Mouse (Mus musculus): ENCODE results near the gene Mnat1.

DNA sequence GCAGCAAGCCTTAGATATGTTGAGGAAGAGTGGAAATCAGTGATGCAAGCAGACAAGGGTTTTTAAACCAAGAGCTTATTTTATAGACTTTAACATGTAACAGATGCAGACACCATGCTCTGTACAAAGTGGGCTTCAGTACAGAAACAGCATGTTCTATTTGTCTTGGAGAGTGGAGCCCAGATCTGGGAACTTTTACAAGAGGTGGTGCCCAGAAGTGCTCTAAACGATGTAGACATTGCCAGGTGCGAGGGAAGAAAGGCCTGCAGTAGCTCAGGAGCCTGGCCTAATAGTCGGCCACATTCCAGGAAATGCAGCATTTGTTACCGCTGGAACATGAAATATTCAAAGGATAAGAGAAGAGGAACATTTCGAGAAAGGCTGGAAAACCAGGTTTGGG, 122.2 kb downstream of the Mnat1 start:
- TF ChIP-seq CTCF (IDR thresholded peaks at IDR 0.05; ENCODE audit: control insufficient read depth, insufficient read depth, low read length) (no peak), POLR2A (IDR thresholded peaks at IDR 0.05; ENCODE audit: borderline replicate concordance, control insufficient read depth, low read depth, low read length) (no peak)

Measured in bone marrow, adult 2 months (tissue).